Mouse (Mus musculus) CD8-positive naive resting alpha-beta T cell, adult 57 days (primary cell): ENCODE data around the gene Rnf44. TPM values are rescaled to one million over a fixed set of nuclear protein-coding genes. Genes with fewer than 3 reads are reported as not detected.

Experiments used
- total RNA-seq: library from RNA; stranded (reverse); gene quantifications from one replicate; pipeline ENCODE4 v1.2.4, GENCODE M21; 2023

Gene Rnf44
- total RNA-seq = 197 TPM

DNA sequence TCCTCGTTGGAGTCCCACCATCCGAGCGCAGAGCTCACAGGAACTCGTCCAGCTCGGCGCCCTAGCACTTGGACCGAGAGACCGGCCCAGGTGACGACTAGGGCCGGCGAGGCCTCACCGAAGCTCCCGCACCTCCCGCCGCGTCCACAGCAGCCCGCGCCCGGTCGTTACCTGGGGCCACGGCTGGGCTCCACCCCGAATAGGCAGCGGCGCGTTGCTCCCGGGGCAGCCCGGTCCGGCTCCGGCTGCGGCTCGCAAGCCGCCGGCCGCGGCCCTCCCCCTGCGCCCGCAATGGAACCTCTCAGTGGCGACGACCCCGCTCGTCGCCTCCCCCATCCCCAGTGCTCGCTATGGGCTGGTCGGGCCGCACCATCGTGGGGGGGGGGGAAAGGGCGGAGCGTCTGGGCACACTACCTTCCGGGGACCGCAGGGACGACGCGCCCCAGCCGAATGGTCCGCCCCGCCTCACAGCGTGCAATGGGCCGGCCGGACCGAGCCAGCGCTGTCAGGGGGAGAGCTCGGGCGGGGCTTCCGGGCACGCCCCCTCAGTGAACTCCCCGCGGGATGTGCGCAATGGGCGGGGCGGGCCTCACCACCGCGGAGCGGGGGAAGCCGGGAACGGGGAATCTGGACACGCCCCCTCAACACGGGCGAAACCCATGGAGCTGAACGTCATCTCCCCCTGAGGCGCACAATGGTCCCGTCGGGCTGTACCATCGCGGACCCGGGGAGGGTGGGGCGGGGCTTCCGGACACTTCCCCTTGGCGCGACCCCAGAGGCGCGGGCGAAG lies at the start of gene Rnf44:
TSS of gene Rnf44 (minus strand) at position 350 of the 790 bp plus-strand sequence.

DNA sequence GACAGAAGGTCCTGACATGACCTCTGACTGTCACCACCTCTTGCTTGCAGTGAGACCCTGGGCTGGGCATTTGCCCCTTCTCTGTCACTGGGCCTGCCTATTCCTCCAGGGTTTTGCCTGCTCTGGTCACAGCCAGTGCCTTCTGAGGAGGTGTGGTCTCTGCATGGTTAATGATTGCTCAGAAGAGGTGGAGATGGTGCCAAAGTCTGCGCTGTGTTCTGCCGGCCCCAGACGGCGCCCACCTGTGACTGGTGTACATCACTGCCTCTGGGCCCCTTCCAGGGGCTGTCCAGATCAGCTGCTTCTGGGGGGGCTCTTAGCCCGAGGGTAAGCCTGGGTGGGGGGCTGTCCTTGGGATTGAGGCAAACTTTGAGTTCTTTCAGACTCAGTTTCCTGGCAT lies 7.5 kb upstream of the Rnf44 start, which contains the start of gene Cdhr2:
TSS of gene Cdhr2 (plus strand) at position 219 of the 400 bp plus-strand sequence.

Other genes starting within 250 kb of the Rnf44 start
- 23.9 TPM for gene Thoc3, start 225.1 kb downstream of the Rnf44 start, total RNA-seq
- 38.8 TPM for gene Simc1, start 190.1 kb downstream of the Rnf44 start, total RNA-seq
- 34.8 TPM for gene 4833439L19Rik, start 128.5 kb downstream of the Rnf44 start, total RNA-seq
- 6.6 TPM for gene Arl10, start 118.9 kb downstream of the Rnf44 start, total RNA-seq
- gene Nop16, start 103.8 kb downstream of the Rnf44 start, total RNA-seq = 15.1 TPM
- 73.5 TPM for gene Higd2a, start 103.7 kb downstream of the Rnf44 start, total RNA-seq
- 39.1 TPM for gene Cltb, start 82.6 kb downstream of the Rnf44 start, total RNA-seq
- 60.7 TPM for gene Faf2, start 72.1 kb downstream of the Rnf44 start, total RNA-seq
- not detected for gene Cdhr2, start 7.6 kb upstream of the Rnf44 start, total RNA-seq
- not detected for gene Gprin1, start 56.0 kb upstream of the Rnf44 start, total RNA-seq
- not detected for gene Sncb, start 72.7 kb upstream of the Rnf44 start, total RNA-seq
- not detected for gene Eif4e1b, start 90.1 kb upstream of the Rnf44 start, total RNA-seq
- gene Tspan17, start 95.5 kb upstream of the Rnf44 start, total RNA-seq = 1.4 TPM